Mouse (Mus musculus) lung, adult 18-20 months (tissue): ENCODE measurements around the gene Cep97.
"Not testable (repeated sequence)": the region's sequence is repeated elsewhere in the genome, so short reads cannot be mapped to it uniquely, and the experiment has no call there.

Source experiments
- DNase-seq, 2 experiments: peaks; one replicate each; pipeline ENCODE4 v3.0.0; 2022; ENCODE audit warnings: mixed read lengths in 2 of 2

Gene Cep97

DNA sequence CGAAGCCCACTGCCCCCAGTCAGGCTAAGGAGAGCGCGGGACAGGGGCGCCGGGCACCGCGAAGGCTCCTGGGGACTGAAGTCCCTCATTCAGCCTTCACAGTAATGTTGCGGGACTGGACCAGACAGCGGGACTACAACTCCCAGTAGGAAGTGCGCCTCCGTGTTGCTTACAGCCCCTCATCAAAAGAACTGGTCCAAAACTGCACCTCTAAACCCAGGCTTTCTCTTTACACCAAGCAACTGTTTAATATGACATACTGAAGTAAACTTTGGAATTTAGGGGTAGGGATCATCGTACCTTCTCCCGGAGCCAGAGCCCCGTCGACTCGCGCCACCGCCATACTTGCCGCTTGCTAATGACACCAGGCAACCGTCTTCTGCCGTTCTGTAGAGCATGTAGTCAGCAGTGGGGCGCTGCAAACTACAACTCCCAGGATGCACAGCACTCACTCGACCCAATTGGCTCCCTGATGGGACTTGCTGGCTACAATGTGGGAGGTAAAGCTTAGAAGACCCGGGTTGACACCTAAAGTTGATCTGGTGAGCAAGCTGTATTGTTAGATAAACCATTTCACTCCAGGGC lies at the start of gene Cep97:
Cep97 (minus strand) TSS at position 403 of the 585 bp plus-strand sequence.
- peak; percentile 94 to 95 for DNase-seq

GRCm38 (mm10) chr16:55974903-55975285 lies 40.2 kb upstream of the Cep97 start:
- peak; percentile 60 to 74 for DNase-seq

DNA sequence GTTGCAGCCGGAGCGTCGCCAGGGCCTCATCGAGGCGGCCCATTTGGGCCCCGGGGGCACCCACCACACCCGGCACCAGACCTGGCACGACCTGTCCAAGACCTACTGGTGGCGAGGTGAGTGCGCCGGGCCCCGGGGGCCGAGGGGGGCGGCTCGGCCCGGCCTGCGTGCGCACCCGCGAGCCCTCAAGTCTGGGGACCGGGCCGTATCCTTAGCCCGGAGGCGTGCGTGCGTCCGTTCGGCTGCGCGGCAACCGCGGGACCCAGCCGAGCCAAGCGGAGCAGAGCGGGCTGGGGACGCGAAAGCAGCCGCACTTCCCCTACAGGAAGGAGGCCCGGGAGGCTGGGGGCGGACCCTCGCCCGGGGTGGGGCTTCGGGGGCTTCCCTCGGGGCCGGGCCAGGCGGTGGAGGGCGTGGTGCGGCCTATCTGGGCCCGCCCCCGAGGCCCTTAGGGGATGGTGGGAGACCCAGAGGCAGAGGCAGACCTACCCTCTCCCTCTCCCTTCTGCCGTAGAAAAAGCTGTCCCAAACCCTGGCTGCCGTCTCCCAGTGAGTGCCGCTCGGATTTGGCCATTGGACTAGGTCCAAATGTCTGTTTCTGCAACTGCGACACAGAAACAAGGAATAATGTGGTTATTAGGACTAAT lies 39.7 kb upstream of the Cep97 start:
- peak; percentile 91 to 95 for DNase-seq

GRCm38 (mm10) chr16:55973431-55974255 lies 39.0 kb upstream of the Cep97 start, which contains the start of gene Zbtb11:
TSS of gene Zbtb11 (plus strand) at chr16:55973883.
- DNase-seq = peak; percentile 99

- no peak for DNase-seq
Observed at GRCm38 (mm10) chr16:55972626-55973201, 38.1 kb upstream of the Cep97 start.

DNA sequence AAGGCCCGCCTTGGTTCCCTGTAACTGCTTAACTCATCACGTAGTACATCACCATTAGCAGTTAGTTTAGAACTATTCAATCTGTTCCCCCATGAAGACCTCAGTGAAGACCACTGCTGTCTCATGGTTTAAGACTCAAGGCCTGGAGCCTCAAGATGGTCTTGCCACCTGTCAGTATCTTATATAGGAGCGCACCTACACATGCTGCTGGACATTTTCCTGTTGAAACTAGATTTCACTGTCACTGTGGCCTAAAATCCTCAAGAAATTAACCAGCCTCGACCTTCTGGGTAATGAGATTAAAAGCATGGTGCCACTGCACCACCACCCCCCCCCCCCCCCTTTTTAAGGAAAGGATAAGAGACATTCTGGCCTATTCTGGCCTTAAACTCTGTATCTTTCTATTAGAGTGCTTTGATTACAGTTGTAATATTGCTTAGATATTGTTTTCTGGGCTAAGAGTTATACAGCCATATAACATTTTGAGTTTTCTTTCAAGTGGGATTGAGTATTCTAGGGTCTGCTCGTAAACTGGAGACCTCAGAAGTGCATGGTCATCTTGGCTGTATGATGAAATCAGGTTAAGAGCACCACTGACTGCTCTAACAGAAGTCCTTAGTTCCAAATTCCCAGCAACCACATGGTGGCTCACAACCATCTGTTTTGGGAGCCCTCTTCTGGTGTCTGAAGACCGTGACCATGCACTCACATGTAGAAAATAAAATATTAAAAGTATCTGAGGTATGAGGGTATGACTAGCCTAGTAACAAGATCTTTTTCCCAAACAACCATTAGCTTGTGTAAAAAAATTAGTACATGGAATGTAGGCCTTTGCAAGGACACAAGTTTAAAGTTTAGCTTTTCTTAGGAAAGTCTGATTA lies 37.3 kb upstream of the Cep97 start:
- no peak for DNase-seq

DNA sequence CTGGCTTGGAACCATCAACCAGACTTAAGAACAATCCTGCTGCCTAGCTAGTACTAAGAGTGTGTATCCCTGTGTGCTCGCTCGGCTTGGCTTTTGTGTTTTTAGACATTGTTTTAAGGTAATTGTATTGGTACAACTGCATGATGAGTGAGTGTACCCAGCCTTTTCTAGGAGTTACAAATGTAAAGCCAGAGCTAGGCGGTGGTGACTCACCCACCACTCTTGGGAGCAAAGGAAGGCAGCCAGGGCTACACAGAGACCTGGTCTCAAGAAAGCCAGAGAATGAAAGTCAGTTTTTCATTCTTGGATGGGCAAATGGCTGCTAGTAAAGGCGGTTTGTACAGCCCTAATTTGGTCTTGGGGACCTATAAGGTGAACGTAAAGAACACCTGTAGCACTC lies 35.8 kb upstream of the Cep97 start:
- no peak for DNase-seq

DNA sequence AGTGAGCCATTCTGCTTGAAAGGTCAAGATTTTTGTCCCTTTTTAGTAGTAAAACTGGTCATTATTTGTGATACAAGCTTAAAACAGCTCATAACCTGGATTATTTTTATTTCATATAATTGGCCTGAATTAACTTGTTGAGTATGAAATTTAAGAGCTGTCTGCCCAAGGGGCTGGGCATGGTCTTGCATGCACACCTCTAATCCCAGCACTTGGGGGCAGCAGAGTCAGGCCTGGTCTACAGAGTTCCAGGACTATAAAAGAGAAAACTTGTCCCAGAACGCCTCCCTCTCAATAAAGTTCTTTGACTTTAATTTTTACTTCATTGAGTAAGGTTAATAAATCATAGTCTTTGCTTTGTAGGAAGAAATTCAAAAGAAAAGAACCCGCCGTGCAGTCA lies 34.5 kb upstream of the Cep97 start:
- peak; percentile 25 to 26 for DNase-seq

DNA sequence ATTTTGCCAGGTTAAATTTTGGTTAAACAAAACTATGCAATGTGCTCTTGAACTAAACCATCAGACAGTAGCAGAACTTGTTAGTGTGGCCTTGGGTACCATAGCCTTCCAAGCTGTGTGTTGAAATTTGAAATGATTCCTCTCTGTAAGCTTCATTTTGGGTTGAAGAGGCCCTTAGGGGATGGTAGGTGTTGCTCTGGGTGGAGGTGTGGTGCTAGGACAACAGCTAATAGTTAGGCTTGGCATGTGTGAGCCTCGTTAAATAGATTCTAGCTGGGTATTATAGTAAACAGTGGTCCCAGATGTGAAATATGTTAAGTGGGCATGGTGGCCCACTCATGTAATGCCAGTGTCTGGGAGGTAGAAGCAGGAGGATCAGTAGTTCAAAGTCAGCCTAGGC lies 32.6 kb upstream of the Cep97 start:
- DNase-seq = no peak

DNA sequence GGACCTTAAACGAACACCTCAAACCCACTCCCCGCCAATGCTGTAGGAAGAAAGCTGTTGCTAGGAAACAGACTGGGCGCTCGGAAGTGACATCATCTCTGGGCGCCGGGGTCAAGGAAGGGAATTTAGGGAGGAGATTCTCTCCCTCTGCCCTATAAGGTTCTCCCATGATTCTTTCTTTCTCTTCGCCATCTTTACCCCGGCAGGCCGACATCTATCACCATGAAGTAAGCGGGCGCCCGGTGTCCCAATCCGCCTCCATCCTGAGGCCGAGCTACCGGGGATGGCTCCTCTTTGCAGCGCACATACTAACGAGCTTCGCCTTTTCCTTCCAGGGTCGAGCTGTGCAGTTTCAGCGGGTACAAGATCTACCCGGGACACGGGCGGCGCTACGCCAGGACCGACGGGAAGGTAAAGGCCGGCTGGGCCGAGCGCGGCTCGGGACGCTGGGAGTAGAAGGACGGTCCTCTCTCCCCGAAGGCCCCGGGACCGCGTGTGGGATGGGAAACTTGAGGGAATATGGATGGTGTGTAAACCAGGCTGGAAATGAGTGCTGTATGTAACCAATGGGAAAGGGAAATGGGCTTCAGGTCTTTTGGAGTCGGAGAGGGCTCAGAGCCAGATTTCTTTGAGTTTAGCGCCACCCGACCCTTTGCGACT lies 31.7 kb upstream of the Cep97 start, which contains the start of gene Rpl24:
Rpl24 (plus strand) TSS at position 64 of the 660 bp plus-strand sequence.
- peak; percentile 95 to 96 for DNase-seq

DNA sequence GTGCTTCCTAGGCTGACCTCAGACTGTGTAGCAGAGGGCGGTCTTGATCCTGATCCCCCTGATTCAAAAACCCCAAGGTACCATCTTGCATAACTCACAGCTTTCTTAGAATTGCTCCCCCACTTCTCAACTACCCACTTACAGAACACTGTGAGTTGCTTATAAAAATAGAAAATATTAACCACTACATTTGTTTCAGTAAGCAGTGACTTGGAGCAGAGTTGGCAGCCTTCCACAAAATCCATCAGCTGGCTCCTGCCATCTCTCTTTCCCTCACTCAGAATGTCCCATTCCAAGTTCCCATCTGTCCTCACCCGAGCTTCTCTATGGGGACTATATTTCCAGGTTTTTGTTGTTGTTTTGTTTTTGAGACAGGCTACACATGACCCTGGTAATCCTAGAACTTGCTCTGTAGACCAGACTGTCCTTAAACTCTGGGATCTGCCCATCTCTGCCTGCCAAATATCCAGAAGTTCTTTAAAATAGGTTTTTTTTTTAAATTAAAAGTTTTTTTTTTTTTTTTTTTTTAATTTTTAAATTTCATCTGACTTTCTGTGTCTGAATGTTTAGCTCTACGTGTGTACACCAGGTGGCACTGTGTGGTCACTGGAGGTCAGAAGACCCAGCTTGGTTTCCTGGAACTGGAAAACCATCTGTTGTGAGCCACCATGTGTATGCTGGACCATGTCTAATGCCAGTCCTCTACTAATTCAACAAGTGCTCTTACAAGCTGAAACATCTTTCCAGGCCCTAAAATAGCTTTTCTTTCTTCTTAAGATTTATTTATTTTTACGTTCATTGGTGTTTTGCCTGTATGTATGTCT lies 29.7 kb upstream of the Cep97 start:
- peak; percentile 28 to 58 for DNase-seq

DNA sequence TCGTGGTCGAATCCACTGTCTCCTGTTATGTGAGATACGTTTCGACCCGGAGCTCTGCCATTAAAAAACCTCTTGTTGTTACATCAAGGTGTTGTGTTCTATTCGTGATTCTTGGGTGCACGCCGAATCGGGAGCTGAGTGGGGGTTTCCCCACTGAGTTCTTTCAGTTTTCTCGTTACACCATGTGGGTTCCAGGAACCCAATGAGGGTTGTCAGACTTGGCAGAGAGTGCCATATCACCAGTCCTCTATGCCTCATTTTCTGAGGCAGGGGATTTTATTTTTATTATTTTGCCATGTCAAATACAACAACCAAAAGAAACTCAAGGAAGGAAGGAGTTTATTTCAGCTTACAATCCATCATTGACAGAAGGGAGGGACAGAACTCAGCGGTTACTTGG lies 28.4 kb upstream of the Cep97 start:
- not testable (repeated sequence) for DNase-seq

DNA sequence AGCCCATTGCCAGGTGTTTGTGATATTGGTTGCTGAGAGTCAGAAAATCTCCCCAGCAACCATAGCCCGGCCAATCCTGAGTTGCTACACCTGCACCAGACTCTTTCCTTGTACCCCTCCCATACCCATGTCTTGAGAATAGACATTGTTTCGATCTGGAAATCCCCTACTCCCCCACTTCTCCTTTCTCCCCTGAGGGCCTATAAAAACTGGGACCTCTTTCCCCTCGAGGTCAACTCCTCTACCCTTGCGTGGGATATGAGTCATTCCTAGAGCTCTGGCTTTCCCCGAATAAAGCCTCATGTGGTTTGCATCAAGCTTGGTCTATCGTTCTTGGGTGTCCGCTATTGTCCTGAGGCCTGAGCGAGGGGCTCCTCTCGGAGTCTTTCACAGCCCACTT lies 19.5 kb upstream of the Cep97 start:
- not testable (repeated sequence) for DNase-seq

GRCm38 (mm10) chr16:55952771-55953170 lies 18.1 kb upstream of the Cep97 start:
- peak; percentile 53 to 58 for DNase-seq

DNA sequence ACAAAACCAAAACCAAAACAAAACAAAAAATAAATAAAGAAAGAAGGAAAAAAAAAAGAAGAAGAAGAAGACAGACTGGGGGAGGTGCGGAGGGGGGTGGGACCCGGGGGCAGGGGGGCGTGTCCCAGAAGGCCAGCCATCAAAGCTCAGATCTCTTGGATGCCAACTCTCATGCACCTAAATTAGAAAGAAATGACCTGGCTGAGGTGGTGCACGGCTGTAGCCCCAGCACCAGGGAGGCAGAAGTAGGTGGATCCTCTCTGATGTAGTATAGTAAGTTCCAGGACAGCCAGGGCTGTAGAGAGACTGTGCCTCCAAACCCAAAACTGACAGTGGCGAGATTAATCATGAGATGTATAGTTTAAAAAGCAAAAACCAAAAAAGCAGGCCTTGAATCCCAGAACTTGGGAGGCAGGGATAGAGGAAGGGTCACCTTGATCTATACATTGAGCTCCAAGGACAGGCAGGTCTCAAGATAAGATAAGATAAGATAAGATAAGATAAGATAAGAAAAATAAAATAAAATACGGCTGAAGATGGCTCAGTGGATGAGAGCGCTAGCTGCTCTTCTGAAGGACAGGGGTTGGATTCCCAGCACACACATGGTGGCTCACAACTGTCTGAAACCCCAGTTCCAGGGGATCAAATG lies 17.1 kb upstream of the Cep97 start:
- DNase-seq = no peak

DNA sequence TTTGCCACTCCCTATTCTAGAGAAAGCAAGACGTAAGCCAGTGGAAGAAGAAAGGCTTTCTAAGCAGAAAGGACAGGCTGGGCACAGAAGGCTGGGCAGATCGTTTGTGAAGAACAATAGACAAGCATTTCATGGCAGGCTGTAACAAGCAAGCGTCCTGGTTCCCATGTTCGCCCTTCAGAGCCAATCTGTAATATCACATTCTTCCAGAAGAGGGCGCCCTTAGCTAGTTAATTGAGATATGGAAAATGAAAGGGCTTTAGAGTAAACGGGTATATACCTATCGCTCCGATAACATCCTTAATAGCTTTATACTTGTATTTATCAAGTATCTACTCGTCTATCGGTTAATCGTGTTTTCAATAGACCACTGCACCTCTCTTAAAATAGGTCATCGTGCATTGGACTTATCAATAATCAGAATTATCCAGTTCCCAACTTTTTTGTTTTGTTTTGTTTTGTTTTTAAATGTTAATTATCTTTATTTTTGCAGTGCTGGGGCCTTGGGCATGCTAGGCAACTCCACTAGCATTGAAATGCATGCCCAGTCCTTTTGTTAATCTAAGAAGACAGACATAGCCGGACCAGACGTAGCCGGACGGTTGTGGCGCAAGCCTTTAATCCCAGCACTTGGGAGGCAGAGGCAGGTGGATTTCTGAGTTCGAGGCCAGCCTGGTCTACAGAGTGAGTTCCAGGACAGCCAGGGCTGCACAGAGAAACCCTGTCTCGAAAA lies 16.5 kb upstream of the Cep97 start:
- peak; percentile 60 to 80 for DNase-seq

DNA sequence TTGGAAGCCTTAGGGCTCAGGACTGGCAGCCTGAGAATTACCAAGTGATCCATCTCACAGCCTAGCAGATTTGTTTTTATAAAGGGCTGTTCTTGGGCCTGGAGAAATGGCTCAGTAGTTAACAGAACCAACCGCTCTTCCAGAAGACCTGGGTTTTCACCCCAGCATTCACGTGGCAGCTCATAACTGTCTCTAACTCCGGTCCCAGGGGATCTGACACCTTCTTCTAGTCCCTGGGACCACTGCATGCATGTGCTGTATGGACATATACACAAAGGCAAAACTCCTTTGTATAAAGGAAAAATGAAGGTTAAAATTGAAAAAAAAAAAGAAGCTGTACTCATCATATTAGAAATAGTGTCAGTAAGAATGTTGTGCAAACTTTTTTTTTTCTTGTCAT lies 15.8 kb upstream of the Cep97 start:
- DNase-seq = no peak

DNA sequence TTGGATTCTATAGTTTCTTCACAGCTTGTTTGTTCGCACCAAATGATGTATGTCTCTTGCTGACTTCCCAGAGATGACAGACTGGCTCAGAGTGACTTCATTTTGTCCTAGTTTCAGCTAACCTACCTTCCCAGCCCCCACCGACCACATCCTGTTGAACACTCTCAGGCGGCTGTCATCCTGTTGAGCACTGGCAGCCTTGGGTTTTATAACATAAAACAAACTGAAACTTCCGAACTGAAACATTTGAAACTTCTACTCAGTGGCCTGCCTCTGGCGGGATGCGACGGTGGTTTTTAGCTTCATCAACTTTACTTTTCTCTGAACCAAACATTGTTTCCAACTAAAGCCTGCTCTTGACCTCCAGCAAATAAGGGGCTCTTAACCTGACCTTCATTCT lies 14.3 kb upstream of the Cep97 start:
- peak; percentile 34 to 51 for DNase-seq

GRCm38 (mm10) chr16:55947876-55948410 lies 13.3 kb upstream of the Cep97 start:
- DNase-seq = not testable (repeated sequence)
